Mouse (Mus musculus): ENCODE measurements around the gene Napa. TPM values are rescaled to one million over a fixed set of nuclear protein-coding genes. Genes with fewer than 3 reads are reported as not detected.

Napa gene
- polyA plus RNA-seq, 1 experiment from 2014 or later: 162 TPM

GRCm38 (mm10) chr7:16055665-16056064 lies 42.6 kb upstream of the Napa start:
- no peak for ATAC-seq (ENCODE audit: low read depth)
- no peak overlapping the region for H3K9ac ChIP-seq (ENCODE audit: low read depth, low read length)
- peaks cover 17% of the 10 kb centered on the region for H3K4me1 ChIP-seq (ENCODE audit: control insufficient read depth, low read depth, low read length)
- H3K27ac ChIP-seq (ENCODE audit: low read length): no peak overlapping the region
- 61% methylated on average over 6 of the region's 6 CpGs for WGBS (ENCODE audit: insufficient replicate concordance)
- H3K9me3 ChIP-seq (replicated peaks; ENCODE audit: control insufficient read depth, low read length): no peaks in the 10 kb centered on the region
- no peaks in the 10 kb centered on the region for H3K36me3 ChIP-seq (ENCODE audit: control insufficient read depth, insufficient read depth)
- H3K4me3 ChIP-seq (ENCODE audit: low read depth, low read length): no peak overlapping the region
- H3K27me3 ChIP-seq (ENCODE audit: control insufficient read depth, insufficient read depth, low read depth, low read length): no peaks in the 10 kb centered on the region
- H3K4me2 ChIP-seq (ENCODE audit: low read depth, low read length): no peak overlapping the region

- H3K9ac ChIP-seq (ENCODE audit: low read depth, low read length): no peak overlapping the region
- WGBS (ENCODE audit: insufficient replicate concordance): 14% methylated on average over 5 of the region's 5 CpGs
- H3K4me1 ChIP-seq (ENCODE audit: control insufficient read depth, low read depth, low read length): peaks cover 11% of the 10 kb centered on the region
- no peaks in the 10 kb centered on the region for H3K36me3 ChIP-seq (ENCODE audit: control insufficient read depth, insufficient read depth)
- peaks cover 5% of the 10 kb centered on the region for H3K27me3 ChIP-seq (ENCODE audit: control insufficient read depth, insufficient read depth, low read depth, low read length)
- H3K27ac ChIP-seq (ENCODE audit: low read length): no peak overlapping the region
- H3K9me3 ChIP-seq (replicated peaks; ENCODE audit: control insufficient read depth, low read length): no peaks in the 10 kb centered on the region
- ATAC-seq (ENCODE audit: low read depth): no peak
- no peak overlapping the region for H3K4me2 ChIP-seq (ENCODE audit: low read depth, low read length)
- H3K4me3 ChIP-seq (ENCODE audit: low read depth, low read length): no peak overlapping the region
These were observed 41.7 kb upstream of the Napa start for GRCm38 (mm10) chr7:16056459-16057135.

- H3K27ac ChIP-seq (ENCODE audit: low read length): no peak overlapping the region
- WGBS (ENCODE audit: insufficient replicate concordance): 42% methylated on average over 2 of the region's 2 CpGs
- no peak overlapping the region for H3K4me3 ChIP-seq (ENCODE audit: low read depth, low read length)
- no peak overlapping the region for H3K9ac ChIP-seq (ENCODE audit: low read depth, low read length)
- no peaks in the 10 kb centered on the region for H3K36me3 ChIP-seq (ENCODE audit: control insufficient read depth, insufficient read depth)
- peaks cover 10% of the 10 kb centered on the region for H3K27me3 ChIP-seq (ENCODE audit: control insufficient read depth, insufficient read depth, low read depth, low read length)
- no peak for ATAC-seq (ENCODE audit: low read depth)
- H3K4me2 ChIP-seq (ENCODE audit: low read depth, low read length): no peak overlapping the region
- H3K9me3 ChIP-seq (replicated peaks; ENCODE audit: control insufficient read depth, low read length): no peaks in the 10 kb centered on the region
- H3K4me1 ChIP-seq (ENCODE audit: control insufficient read depth, low read depth, low read length): peaks cover 6% of the 10 kb centered on the region; the same call in 1 of the 2 replicates
These were observed 41.1 kb upstream of the Napa start for GRCm38 (mm10) chr7:16057136-16057534.

- H3K36me3 ChIP-seq (ENCODE audit: control insufficient read depth, insufficient read depth): no peaks in the 10 kb centered on the region
- no peak within 1 kb of the TSS for H3K27ac ChIP-seq (ENCODE audit: low read length)
- H3K4me2 ChIP-seq (ENCODE audit: low read depth, low read length): no peak within 1 kb of the TSS
- H3K27me3 ChIP-seq (ENCODE audit: control insufficient read depth, insufficient read depth, low read depth, low read length): peaks cover 10% of the 10 kb centered on the region
- no peaks in the 10 kb centered on the region; the same call in 1 of the 2 replicates for H3K4me1 ChIP-seq (ENCODE audit: control insufficient read depth, low read depth, low read length)
- no peak within 1 kb of the TSS for H3K4me3 ChIP-seq (ENCODE audit: low read depth, low read length)
- no peaks in the 10 kb centered on the region for H3K9me3 ChIP-seq (replicated peaks; ENCODE audit: control insufficient read depth, low read length)
- 44% methylated on average over 74 of the region's 80 CpGs for WGBS (ENCODE audit: insufficient replicate concordance)
- no peak for ATAC-seq (ENCODE audit: low read depth)
- H3K9ac ChIP-seq (ENCODE audit: low read depth, low read length): no peak within 1 kb of the TSS
These were observed 36.8 kb upstream of the Napa start, which contains the start of gene Zfp541 for GRCm38 (mm10) chr7:16061219-16062098. Zfp541 (plus strand) TSS chr7:16061814.

- H3K4me2 ChIP-seq (ENCODE audit: low read depth, low read length): no peak overlapping the region
- H3K4me1 ChIP-seq (ENCODE audit: control insufficient read depth, low read depth, low read length): no peaks in the 10 kb centered on the region; the same call in 1 of the 2 replicates
- no peak overlapping the region for H3K9ac ChIP-seq (ENCODE audit: low read depth, low read length)
- ATAC-seq (ENCODE audit: low read depth): no peak
- peaks cover 10% of the 10 kb centered on the region for H3K27me3 ChIP-seq (ENCODE audit: control insufficient read depth, insufficient read depth, low read depth, low read length)
- H3K9me3 ChIP-seq (replicated peaks; ENCODE audit: control insufficient read depth, low read length): no peaks in the 10 kb centered on the region
- no peak overlapping the region for H3K27ac ChIP-seq (ENCODE audit: low read length)
- H3K36me3 ChIP-seq (ENCODE audit: control insufficient read depth, insufficient read depth): no peaks in the 10 kb centered on the region
- no peak overlapping the region for H3K4me3 ChIP-seq (ENCODE audit: low read depth, low read length)
- 70% methylated on average over 15 of the region's 15 CpGs for WGBS (ENCODE audit: insufficient replicate concordance)
These were observed 36.2 kb upstream of the Napa start for GRCm38 (mm10) chr7:16062099-16062420.

GRCm38 (mm10) chr7:16063490-16063889 lies 34.8 kb upstream of the Napa start:
- no peaks in the 10 kb centered on the region for H3K9me3 ChIP-seq (replicated peaks; ENCODE audit: control insufficient read depth, low read length)

GRCm38 (mm10) chr7:16070846-16071245 lies 27.4 kb upstream of the Napa start:
- Histone ChIP-seq H3K36me3 (ENCODE audit: control insufficient read depth, insufficient read depth) (no peaks in the 10 kb centered on the region), H3K9me3 (replicated peaks; ENCODE audit: control insufficient read depth, low read length) (no peaks in the 10 kb centered on the region), H3K4me3 (ENCODE audit: low read depth, low read length) (no peak overlapping the region), H3K27me3 (ENCODE audit: control insufficient read depth, insufficient read depth, low read depth, low read length) (no peaks in the 10 kb centered on the region), H3K9ac (ENCODE audit: low read depth, low read length) (no peak overlapping the region), H3K4me2 (ENCODE audit: low read depth, low read length) (no peak overlapping the region), H3K27ac (ENCODE audit: low read length) (no peak overlapping the region), H3K4me1 (ENCODE audit: control insufficient read depth, low read depth, low read length) (peaks cover 3% of the 10 kb centered on the region; the same call in 1 of the 2 replicates)
- ATAC-seq (ENCODE audit: low read depth): no peak

More at GRCm38 (mm10) chr7:16063490-16063889, 34.8 kb upstream of the Napa start:
- 30% methylated on average over 4 of the region's 4 CpGs for WGBS (ENCODE audit: insufficient replicate concordance)
- H3K4me3 ChIP-seq (ENCODE audit: low read depth, low read length): no peak overlapping the region
- H3K27me3 ChIP-seq (ENCODE audit: control insufficient read depth, insufficient read depth, low read depth, low read length): peaks cover 10% of the 10 kb centered on the region
- no peak overlapping the region for H3K27ac ChIP-seq (ENCODE audit: low read length)
- no peaks in the 10 kb centered on the region for H3K36me3 ChIP-seq (ENCODE audit: control insufficient read depth, insufficient read depth)
- H3K9ac ChIP-seq (ENCODE audit: low read depth, low read length): no peak overlapping the region
- ATAC-seq (ENCODE audit: low read depth): no peak
- H3K4me2 ChIP-seq (ENCODE audit: low read depth, low read length): no peak overlapping the region
- H3K4me1 ChIP-seq (ENCODE audit: control insufficient read depth, low read depth, low read length): no peaks in the 10 kb centered on the region; the same call in 1 of the 2 replicates

- Histone ChIP-seq H3K4me2 (ENCODE audit: low read depth, low read length) (no peak overlapping the region), H3K9me3 (replicated peaks; ENCODE audit: control insufficient read depth, low read length) (no peaks in the 10 kb centered on the region), H3K4me1 (ENCODE audit: control insufficient read depth, low read depth, low read length) (peaks cover 3% of the 10 kb centered on the region; the same call in 1 of the 2 replicates), H3K27ac (ENCODE audit: low read length) (no peak overlapping the region), H3K9ac (ENCODE audit: low read depth, low read length) (no peak overlapping the region), H3K27me3 (ENCODE audit: control insufficient read depth, insufficient read depth, low read depth, low read length) (no peaks in the 10 kb centered on the region), H3K36me3 (ENCODE audit: control insufficient read depth, insufficient read depth) (no peaks in the 10 kb centered on the region), H3K4me3 (ENCODE audit: low read depth, low read length) (no peak overlapping the region)
- 56% methylated on average over 6 of the region's 6 CpGs for WGBS (ENCODE audit: insufficient replicate concordance)
- peak; percentile 66; the same call in 1 of the 2 replicates for ATAC-seq (ENCODE audit: low read depth)
These were observed 26.4 kb upstream of the Napa start for GRCm38 (mm10) chr7:16071906-16072305.

GRCm38 (mm10) chr7:16079947-16080346 lies 18.3 kb upstream of the Napa start:
- no peak for ATAC-seq (ENCODE audit: low read depth)
- WGBS (ENCODE audit: insufficient replicate concordance): 56% methylated on average over 1 of the region's 1 CpGs
- Histone ChIP-seq H3K27ac (ENCODE audit: low read length) (no peak overlapping the region), H3K9ac (ENCODE audit: low read depth, low read length) (no peak overlapping the region), H3K9me3 (replicated peaks; ENCODE audit: control insufficient read depth, low read length) (no peaks in the 10 kb centered on the region), H3K27me3 (ENCODE audit: control insufficient read depth, insufficient read depth, low read depth, low read length) (no peaks in the 10 kb centered on the region), H3K36me3 (ENCODE audit: control insufficient read depth, insufficient read depth) (no peaks in the 10 kb centered on the region), H3K4me3 (ENCODE audit: low read depth, low read length) (no peak overlapping the region), H3K4me2 (ENCODE audit: low read depth, low read length) (no peak overlapping the region), H3K4me1 (ENCODE audit: control insufficient read depth, low read depth, low read length) (no peaks in the 10 kb centered on the region)

All from liver, embryonic 16.5 days (tissue).